Mouse (Mus musculus): Measurements from ENCODE around the gene Acsbg2. TPM values are rescaled to one million over a fixed set of nuclear protein-coding genes. Genes with fewer than 3 reads are reported as not detected.

Acsbg2 gene
- total and polyA plus RNA-seq, 3 experiments = not detected

GRCm38 (mm10) chr17:56849710-56850109, 24.5 kb downstream of the Acsbg2 start:
- H3K27me3 ChIP-seq (ENCODE audit: control insufficient read depth in 1 of 2, insufficient read depth in 2 of 2, low read length in 2 of 2) = no peaks in the 10 kb centered on the region

GRCm38 (mm10) chr17:56848785-56849184, 25.5 kb downstream of the Acsbg2 start:
- no peak overlapping the region for H3K9ac ChIP-seq (ENCODE audit: control insufficient read depth, low read depth, low read length, poor library complexity, severe bottlenecking)
- H3K9me3 ChIP-seq (replicated peaks; ENCODE audit: insufficient read depth, low read length) = no peaks in the 10 kb centered on the region
- no peak overlapping the region for H3K27ac ChIP-seq (ENCODE audit: control insufficient read depth, low read depth, low read length)
- peak; percentile 36 for DNase-seq (ENCODE audit: low read depth, low spot score)
- H3K4me3 ChIP-seq (ENCODE audit: control insufficient read depth in 1 of 2, insufficient read depth in 1 of 2, low read depth in 2 of 2, low read length in 2 of 2) = no peak overlapping the region
- H3K79me2 ChIP-seq (ENCODE audit: control insufficient read depth, insufficient read depth, low read length, poor library complexity) = no peaks in the 10 kb centered on the region
- H3K27me3 ChIP-seq (ENCODE audit: control insufficient read depth in 1 of 2, insufficient read depth in 2 of 2, low read length in 2 of 2) = no peaks in the 10 kb centered on the region
- H3K4me1 ChIP-seq (ENCODE audit: control insufficient read depth in 1 of 2, insufficient read depth in 2 of 2, low read length in 2 of 2) = no peaks in the 10 kb centered on the region
- TF ChIP-seq USF1 (IDR thresholded peaks at IDR 0.05; ENCODE audit: low read depth, low read length) = no peak
- TF ChIP-seq ZNF384 (IDR thresholded peaks at IDR 0.05; ENCODE audit: low read depth, low read length) = peak; percentile 82
- TF ChIP-seq TCF12 (IDR thresholded peaks at IDR 0.05; ENCODE audit: low read depth, low read length) = no peak
- no peak for TF ChIP-seq MYB (IDR thresholded peaks at IDR 0.05; ENCODE audit: low read depth, low read length)
- H3K36me3 ChIP-seq (ENCODE audit: control insufficient read depth in 1 of 2, insufficient read depth in 2 of 2, low read length in 2 of 2) = no peaks in the 10 kb centered on the region

More at GRCm38 (mm10) chr17:56849710-56850109, 24.5 kb downstream of the Acsbg2 start:
- DNase-seq (ENCODE audit: low read depth, low spot score) = no peak
- Histone ChIP-seq H3K4me1 (ENCODE audit: control insufficient read depth in 1 of 2, insufficient read depth in 2 of 2, low read length in 2 of 2) (no peaks in the 10 kb centered on the region), H3K9ac (ENCODE audit: control insufficient read depth, low read depth, low read length, poor library complexity, severe bottlenecking) (no peak overlapping the region), H3K79me2 (ENCODE audit: control insufficient read depth, insufficient read depth, low read length, poor library complexity) (no peaks in the 10 kb centered on the region), H3K4me3 (ENCODE audit: control insufficient read depth in 1 of 2, insufficient read depth in 1 of 2, low read depth in 2 of 2, low read length in 2 of 2) (no peak overlapping the region), H3K9me3 (replicated peaks; ENCODE audit: insufficient read depth, low read length) (no peaks in the 10 kb centered on the region), H3K27ac (ENCODE audit: control insufficient read depth, low read depth, low read length) (no peak overlapping the region), H3K36me3 (ENCODE audit: control insufficient read depth in 1 of 2, insufficient read depth in 2 of 2, low read length in 2 of 2) (no peaks in the 10 kb centered on the region)
- no peak for TF ChIP-seq UBTF (IDR thresholded peaks at IDR 0.05; ENCODE audit: borderline replicate concordance, insufficient read depth, low read depth, low read length)
- no peak for TF ChIP-seq MAZ (IDR thresholded peaks at IDR 0.05; ENCODE audit: low read depth, low read length)
- TF ChIP-seq GATA1 (IDR thresholded peaks at IDR 0.05; ENCODE audit: low read depth, low read length) = no peak
- TF ChIP-seq E2F4 (IDR thresholded peaks at IDR 0.05; ENCODE audit: borderline replicate concordance, low read depth, low read length) = no peak
- no peak for TF ChIP-seq ZMIZ1 (IDR thresholded peaks at IDR 0.05; ENCODE audit: low read depth, low read length)
- TF ChIP-seq BHLHE40 (IDR thresholded peaks at IDR 0.05; ENCODE audit: borderline replicate concordance, low read depth, low read length) = no peak
- TF ChIP-seq USF2 (IDR thresholded peaks at IDR 0.05; ENCODE audit: borderline replicate concordance in 1 of 2, insufficient read depth in 1 of 2, low read depth in 1 of 2, low read length in 2 of 2) = no peak
- TF ChIP-seq EP300 (IDR thresholded peaks at IDR 0.05; ENCODE audit: low read depth in 1 of 2, low read length in 2 of 2) = no peak
- TF ChIP-seq ETS1 (IDR thresholded peaks at IDR 0.05; ENCODE audit: low read depth, low read length) = no peak
- no peak for TF ChIP-seq KAT2A (conservative IDR thresholded peaks at IDR 0.05; ENCODE audit: low read depth, low read length)
- no peak for TF ChIP-seq MYB (IDR thresholded peaks at IDR 0.05; ENCODE audit: low read depth, low read length)
- TF ChIP-seq POLR2AphosphoS5 (IDR thresholded peaks at IDR 0.05; ENCODE audit: borderline replicate concordance, low read depth, low read length) = no peak
- no peak for TF ChIP-seq MXI1 (IDR thresholded peaks at IDR 0.05; ENCODE audit: low read depth, low read length)
- no peak for TF ChIP-seq USF1 (IDR thresholded peaks at IDR 0.05; ENCODE audit: low read depth, low read length)
